Mouse (Mus musculus): Measurements from ENCODE around the gene 1700030J22Rik.

DNA sequence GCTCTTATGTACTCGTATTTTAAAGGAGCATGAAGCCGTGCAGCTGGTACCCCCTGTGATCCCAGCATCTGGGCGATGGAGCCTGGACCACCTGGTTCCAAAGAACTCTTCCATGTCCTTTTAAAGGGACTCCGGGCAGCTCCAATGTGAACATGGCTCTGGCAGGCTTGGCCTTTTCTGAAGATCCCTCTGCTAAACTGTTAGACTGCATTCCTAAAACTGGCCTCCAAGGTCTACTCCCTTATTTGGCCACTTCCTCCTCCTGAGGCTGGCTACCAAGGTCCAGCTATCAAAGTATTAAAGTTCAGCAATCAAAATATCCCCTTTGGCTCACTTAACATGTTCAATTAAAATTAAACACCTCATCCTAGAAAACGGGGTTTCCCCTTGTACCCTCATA, 48.8 kb upstream of the 1700030J22Rik start:
- TF ChIP-seq POLR2A (IDR thresholded peaks at IDR 0.05; ENCODE audit: insufficient read depth, low read depth, low read length): no peak
- no peak for TF ChIP-seq CTCF (IDR thresholded peaks at IDR 0.05; ENCODE audit: insufficient read depth, low read depth, low read length)

All from olfactory bulb, adult 2 months (tissue).